Mouse (Mus musculus): ENCODE measurements around the gene Celf1.

GRCm38 (mm10) chr2:91053934-91054382, 113.8 kb downstream of the Celf1 start, which contains the start of gene Psmc3:
- TF ChIP-seq MXI1 (IDR thresholded peaks at IDR 0.05; ENCODE audit: low read depth, low read length) = peak; percentile 76
- TF ChIP-seq KAT2A (conservative IDR thresholded peaks at IDR 0.05; ENCODE audit: low read depth, low read length) = peak; percentile 85
- no peak for TF ChIP-seq EP300 (IDR thresholded peaks at IDR 0.05; ENCODE audit: low read depth in 1 of 2, low read length in 2 of 2)
- TF ChIP-seq BHLHE40 (IDR thresholded peaks at IDR 0.05; ENCODE audit: borderline replicate concordance, low read depth, low read length) = peak; percentile 56; the same call in 1 of the 2 replicates
- no peak for TF ChIP-seq ETS1 (IDR thresholded peaks at IDR 0.05; ENCODE audit: low read depth, low read length)

Measured in MEL (cell line).